Mouse (Mus musculus) CH12.LX (cell line): Measurements from ENCODE around the gene R3hcc1l. TPM values are rescaled to one million over a fixed set of nuclear protein-coding genes. Genes with fewer than 3 reads are reported as not detected.

Source experiments
- DNase-seq: peaks from one replicate; pipeline ENCODE4 v3.0.0-alpha.2; 2013; ENCODE audit errors: extremely low read depth
- H3K27ac ChIP-seq: 2 replicates; pipeline ENCODE4 v1.5.1; 2012; ENCODE audit warnings: low read depth, mild to moderate bottlenecking, control low read depth, moderate library complexity; ENCODE audit not compliant: insufficient read depth
- H3K27me3 ChIP-seq: replicated peaks from 2 replicates; pipeline ENCODE3; 2012; ENCODE audit warnings: inconsistent platforms
- H3K36me3 ChIP-seq, 2 experiments: replicated peaks in 1 of 2; 2 replicates each; pipeline versions ENCODE3 to v1.6.1; 2012; ENCODE audit warnings: inconsistent platforms in 1 of 2, low read length in 1 of 2, mild to moderate bottlenecking in 1 of 2, mixed read lengths in 1 of 2, moderate library complexity in 1 of 2; ENCODE audit not compliant: control insufficient read depth in 1 of 2, insufficient read depth in 1 of 2
- H3K4me1 ChIP-seq, 2 experiments: 2 replicates each; pipeline ENCODE4 v1.6.1; 2012; ENCODE audit warnings: inconsistent platforms in 1 of 2, moderate library complexity in 1 of 2; ENCODE audit not compliant: insufficient read depth in 2 of 2, control insufficient read depth in 1 of 2
- H3K4me2 ChIP-seq: 2 replicates; pipeline ENCODE4 v1.6.1; 2012; ENCODE audit warnings: low read depth, mild to moderate bottlenecking, control low read depth; ENCODE audit not compliant: poor library complexity, insufficient read depth, severe bottlenecking
- H3K4me3 ChIP-seq, 3 experiments: fragments of 150-350 bp in 1 of 3; sonication (generic) in 1 of 3; replicated peaks in 1 of 3; 2 replicates each; pipeline versions ENCODE3 to v1.5.1; 2011 to 2012; ENCODE audit warnings: low read depth in 2 of 3, low read length in 2 of 3, mild to moderate bottlenecking in 2 of 3, moderate library complexity in 2 of 3, control low read depth in 1 of 3, improper control_type of control experiment in 1 of 3, inconsistent platforms in 1 of 3, mixed read lengths in 1 of 3; ENCODE audit not compliant: poor library complexity in 1 of 3
- H3K79me2 ChIP-seq: replicated peaks from 2 replicates; pipeline ENCODE4 v1.6.1; 2012; ENCODE audit warnings: mild to moderate bottlenecking, moderate library complexity; ENCODE audit not compliant: control insufficient read depth, poor library complexity, insufficient read depth, severe bottlenecking; ENCODE audit errors: extremely low read depth
- H3K9ac ChIP-seq: 2 replicates; pipeline ENCODE4 v1.6.1; 2012; ENCODE audit warnings: low read depth, mild to moderate bottlenecking, control low read depth, moderate library complexity; ENCODE audit not compliant: insufficient read depth
- H3K9me3 ChIP-seq: replicated peaks from 2 replicates; pipeline ENCODE3; 2012; ENCODE audit warnings: low read length, inconsistent platforms, mixed read lengths
- CHD1 ChIP-seq: IDR thresholded peaks from 2 replicates; pipeline ENCODE4 v1.6.1; 2012; ENCODE audit warnings: low read depth, low read length, improper control_type of control experiment, inconsistent platforms
- CTCF ChIP-seq, 2 experiments: IDR thresholded peaks in 1 of 2; conservative IDR thresholded peaks in 1 of 2; 2 replicates each; pipeline ENCODE4 v1.5.1; 2011 to 2012; ENCODE audit warnings: low read depth in 2 of 2, low read length in 2 of 2, improper control_type of control experiment in 1 of 2, inconsistent platforms in 1 of 2, mild to moderate bottlenecking in 1 of 2, moderate library complexity in 1 of 2
- ELF1 ChIP-seq: IDR thresholded peaks from 2 replicates; pipeline ENCODE4 v1.6.1; 2014; ENCODE audit warnings: low read depth, mild to moderate bottlenecking, inconsistent platforms, low read length, improper control_type of control experiment
- ETS1 ChIP-seq: conservative IDR thresholded peaks from 2 replicates; pipeline ENCODE4 v1.6.1; 2012; ENCODE audit warnings: low read depth, mild to moderate bottlenecking, inconsistent platforms, low read length, improper control_type of control experiment, moderate library complexity
- GABPA ChIP-seq: IDR thresholded peaks from 2 replicates; pipeline ENCODE4 v1.6.1; 2012; ENCODE audit warnings: low read depth, low read length, improper control_type of control experiment, inconsistent platforms; ENCODE audit not compliant: insufficient replicate concordance
- IRF4 ChIP-seq: IDR thresholded peaks from 2 replicates; pipeline ENCODE4 v1.6.1; 2014; ENCODE audit warnings: low read depth, mild to moderate bottlenecking, inconsistent platforms, low read length, improper control_type of control experiment
- JUN ChIP-seq: IDR thresholded peaks from 2 replicates; pipeline ENCODE4 v1.6.1; 2011; ENCODE audit warnings: low read depth, mild to moderate bottlenecking, low read length, improper control_type of control experiment, moderate library complexity; ENCODE audit not compliant: insufficient read depth
- JUND ChIP-seq: conservative IDR thresholded peaks from 2 replicates; pipeline ENCODE4 v1.6.1; 2011; ENCODE audit warnings: low read depth, low read length, improper control_type of control experiment
- KAT2A ChIP-seq: IDR thresholded peaks from 2 replicates; pipeline ENCODE4 v1.6.1; 2012; ENCODE audit warnings: low read length, improper control_type of control experiment, inconsistent platforms; ENCODE audit not compliant: insufficient replicate concordance
- MAFK ChIP-seq: IDR thresholded peaks from 2 replicates; pipeline ENCODE4 v1.6.1; 2011; ENCODE audit warnings: low read length, improper control_type of control experiment; ENCODE audit not compliant: insufficient replicate concordance
- MAX ChIP-seq: IDR thresholded peaks from 2 replicates; pipeline ENCODE4 v1.6.1; 2011; ENCODE audit warnings: low read length, improper control_type of control experiment
- MEF2A ChIP-seq: IDR thresholded peaks from 2 replicates; pipeline ENCODE4 v1.6.1; 2014; ENCODE audit warnings: low read depth, mild to moderate bottlenecking, inconsistent platforms, low read length, improper control_type of control experiment, borderline replicate concordance
- MXI1 ChIP-seq: IDR thresholded peaks from 2 replicates; pipeline ENCODE4 v1.6.1; 2011; ENCODE audit warnings: mild to moderate bottlenecking, low read depth, low read length, improper control_type of control experiment
- NELFE ChIP-seq: IDR thresholded peaks from 2 replicates; pipeline ENCODE4 v1.6.1; 2011; ENCODE audit warnings: low read depth, low read length, improper control_type of control experiment
- NRF1 ChIP-seq: IDR thresholded peaks from 2 replicates; pipeline ENCODE4 v1.6.1; 2014; ENCODE audit warnings: low read depth, mild to moderate bottlenecking, inconsistent platforms, low read length, improper control_type of control experiment, moderate library complexity
- POLR2A ChIP-seq: IDR thresholded peaks from 2 replicates; pipeline ENCODE4 v1.6.1; 2011; ENCODE audit warnings: low read depth, mild to moderate bottlenecking, improper control_type of control experiment, low read length
- POLR2AphosphoS2 ChIP-seq: IDR thresholded peaks from 2 replicates; pipeline ENCODE4 v1.6.1; 2011; ENCODE audit warnings: low read depth, low read length, improper control_type of control experiment
- RAD21 ChIP-seq: IDR thresholded peaks from 2 replicates; pipeline ENCODE4 v1.6.1; 2011; ENCODE audit warnings: low read depth, mild to moderate bottlenecking, low read length, improper control_type of control experiment, moderate library complexity
- RCOR1 ChIP-seq: conservative IDR thresholded peaks from 2 replicates; pipeline ENCODE4 v1.6.1; 2012; ENCODE audit warnings: low read depth, mild to moderate bottlenecking, inconsistent platforms, low read length, improper control_type of control experiment
- SIN3A ChIP-seq: IDR thresholded peaks from 2 replicates; pipeline ENCODE4 v1.6.1; 2012; ENCODE audit warnings: low read length, improper control_type of control experiment, inconsistent platforms
- SMC3 ChIP-seq: IDR thresholded peaks from 2 replicates; pipeline ENCODE4 v1.6.1; 2011; ENCODE audit warnings: low read depth, low read length, improper control_type of control experiment
- TBP ChIP-seq: conservative IDR thresholded peaks from 2 replicates; pipeline ENCODE4 v1.6.1; 2011; ENCODE audit warnings: low read depth, low read length, improper control_type of control experiment
- TCF12 ChIP-seq: IDR thresholded peaks from 2 replicates; pipeline ENCODE4 v1.6.1; 2014; ENCODE audit warnings: low read depth, mild to moderate bottlenecking, inconsistent platforms, low read length, improper control_type of control experiment
- USF1 ChIP-seq: IDR thresholded peaks from 2 replicates; pipeline ENCODE4 v1.6.1; 2014; ENCODE audit warnings: low read depth, mild to moderate bottlenecking, inconsistent platforms, low read length, improper control_type of control experiment
- USF2 ChIP-seq: conservative IDR thresholded peaks from 2 replicates; pipeline ENCODE4 v1.6.1; 2011; ENCODE audit warnings: low read depth, low read length, improper control_type of control experiment
- ZNF384 ChIP-seq: IDR thresholded peaks from 2 replicates; pipeline ENCODE4 v1.6.1; 2012; ENCODE audit warnings: low read depth, low read length, improper control_type of control experiment, inconsistent platforms
- dilution Hi-C: fragments of 300-500 bp; cut with MboI; formaldehyde crosslinking; loops from 2 replicates; pipeline ENCODE4 v1.14.3; 2020; ENCODE audit warnings: low sequenced_read_pairs; ENCODE audit not compliant: extremely low pct_unique_long_range_greater_than_20kb, extremely low pct_ligation_motif_present
- in situ Hi-C: fragments of 300-500 bp; cut with MboI; formaldehyde crosslinking; loops from 3 replicates; pipeline ENCODE4 v1.14.3; 2019; ENCODE audit warnings: low sequenced_read_pairs, low pct_ligation_motif_present, low pct_unique_long_range_greater_than_20kb, mixed read lengths
- polyA plus RNA-seq: library from polyadenylated mRNA; unstranded; fragments of >175 nt; gene quantifications from 2 replicates; pipeline ENCODE4 v1.2.1, GENCODE M21; 2012; ENCODE audit warnings: low read depth; ENCODE audit not compliant: insufficient read length
- total RNA-seq, 2 experiments: library from RNA; depleted of rRNA; stranded (reverse); fragments of 300-350 nt in 1 of 2; fragments of >200 nt in 1 of 2; gene quantifications; 2 replicates each; pipeline ENCODE4 v1.2.3; 2012 to 2014

Gene R3hcc1l
- total and polyA plus RNA-seq, 3 experiments: 6.1 to 12.2 (median 10.7) TPM

DNA sequence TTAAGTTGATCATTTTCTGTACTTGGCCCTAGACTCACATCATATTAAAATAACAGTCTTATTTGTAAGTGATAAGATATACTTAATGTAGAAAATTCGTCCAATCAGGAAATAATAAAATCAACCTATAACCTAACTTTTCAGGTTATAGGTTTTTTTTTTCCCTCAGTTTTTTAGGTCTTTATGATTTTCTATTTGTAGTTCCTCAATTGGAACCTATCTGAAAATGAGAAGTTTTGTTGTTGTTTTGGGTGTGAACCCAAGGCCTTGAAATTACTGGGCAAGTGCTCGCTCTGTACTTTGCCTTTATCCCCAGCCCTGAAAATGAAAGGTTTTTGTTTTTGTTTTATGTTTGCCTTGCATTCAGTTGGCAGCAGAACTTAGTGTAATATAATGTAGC lies 6.1 kb downstream of the R3hcc1l start:
- DNase-seq: no peak
- H3K4me1 ChIP-seq: peaks cover 3 to 12% of the 10 kb centered on the region in 2 experiments; a peak in 3 of 4 replicates
- TF ChIP-seq GABPA (no peak), CHD1 (no peak), USF2 (no peak), ZNF384 (no peak), ELF1 (no peak), IRF4 (no peak), RCOR1 (no peak), KAT2A (no peak), MXI1 (no peak), MEF2A (no peak), CTCF (conservative IDR thresholded peaks at IDR 0.05 in 1 of 2, IDR thresholded peaks at IDR 0.05 in 1 of 2; ENCODE audit: low read depth in 2 of 2, low read length in 2 of 2) (no peak), SMC3 (no peak), POLR2A (no peak), RAD21 (no peak), TCF12 (no peak), TBP (no peak), SIN3A (no peak), POLR2AphosphoS2 (no peak), JUND (no peak), MAFK (no peak)
- peaks cover 0 to 4% of the 10 kb centered on the region in 2 experiments for H3K36me3 ChIP-seq
- H3K9ac ChIP-seq: no peak overlapping the region
- H3K79me2 ChIP-seq: peaks cover 26% of the 10 kb centered on the region
- H3K9me3 ChIP-seq: no peaks in the 10 kb centered on the region
- no peak overlapping the region for H3K4me2 ChIP-seq
- dilution Hi-C loops (no loop called here), in situ Hi-C loops (no loop called here)
- no peak overlapping the region for H3K27ac ChIP-seq
- H3K4me3 ChIP-seq: no peak overlapping the region
- H3K27me3 ChIP-seq: no peaks in the 10 kb centered on the region

DNA sequence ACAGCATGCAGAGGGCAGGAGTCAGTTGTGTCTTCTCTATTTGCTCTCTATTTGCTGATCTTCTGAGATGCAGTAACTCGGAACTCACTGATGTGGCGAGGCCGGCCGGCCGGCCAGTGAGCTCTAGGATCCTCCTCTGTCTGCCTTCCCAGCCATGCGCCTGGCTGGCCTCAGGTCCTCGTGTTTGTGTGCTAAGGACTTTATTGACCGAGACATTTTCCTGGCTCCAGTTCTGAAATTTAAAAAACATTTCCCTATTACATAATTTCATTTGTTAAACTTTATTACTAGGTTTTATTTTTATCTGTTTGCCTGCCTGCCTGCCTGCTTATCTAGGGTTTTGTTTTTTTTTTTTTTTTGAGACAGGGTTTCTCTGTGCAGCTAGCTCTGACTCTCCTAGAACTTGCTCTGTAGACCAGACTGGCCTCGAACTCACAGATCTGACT lies 11.5 kb downstream of the R3hcc1l start:
- H3K79me2 ChIP-seq: peaks cover 16% of the 10 kb centered on the region
- no peak overlapping the region for H3K4me2 ChIP-seq
- H3K36me3 ChIP-seq: peaks cover 0 to 6% of the 10 kb centered on the region in 2 experiments
- no peak overlapping the region for H3K9ac ChIP-seq
- no peak overlapping the region for H3K4me3 ChIP-seq
- TF ChIP-seq POLR2AphosphoS2 (no peak), USF1 (no peak), MAX (no peak), GABPA (no peak), IRF4 (no peak), NELFE (no peak), RAD21 (no peak), KAT2A (no peak), TBP (no peak), CTCF (conservative IDR thresholded peaks at IDR 0.05 in 1 of 2, IDR thresholded peaks at IDR 0.05 in 1 of 2; ENCODE audit: low read depth in 2 of 2, low read length in 2 of 2) (no peak), POLR2A (no peak), JUN (no peak), ZNF384 (no peak), NRF1 (no peak), MAFK (no peak), SMC3 (no peak), ETS1 (no peak)
- peaks cover 0 to 15% of the 10 kb centered on the region in 2 experiments; a peak in 1 of 4 replicates for H3K4me1 ChIP-seq
- no peaks in the 10 kb centered on the region for H3K9me3 ChIP-seq
- in situ Hi-C loops (no loop called here), dilution Hi-C loops (no loop called here)
- no peak overlapping the region for H3K27ac ChIP-seq
- no peak for DNase-seq
- H3K27me3 ChIP-seq: no peaks in the 10 kb centered on the region
